Mouse (Mus musculus) liver, adult 2 months (tissue): ENCODE data around the gene Zfp42.

Experiments used
- CTCF ChIP-seq: fragments of 200-500 bp; IDR thresholded peaks from 2 replicates; pipeline ENCODE4 v1.5.1; 2011; ENCODE audit warnings: low read depth, low read length, control low read depth
- POLR2A ChIP-seq: fragments of 200-500 bp; IDR thresholded peaks from 2 replicates; pipeline ENCODE4 v1.6.1; 2011; ENCODE audit warnings: low read length, control low read depth; ENCODE audit not compliant: insufficient read depth; ENCODE audit errors: extremely low read depth

DNA sequence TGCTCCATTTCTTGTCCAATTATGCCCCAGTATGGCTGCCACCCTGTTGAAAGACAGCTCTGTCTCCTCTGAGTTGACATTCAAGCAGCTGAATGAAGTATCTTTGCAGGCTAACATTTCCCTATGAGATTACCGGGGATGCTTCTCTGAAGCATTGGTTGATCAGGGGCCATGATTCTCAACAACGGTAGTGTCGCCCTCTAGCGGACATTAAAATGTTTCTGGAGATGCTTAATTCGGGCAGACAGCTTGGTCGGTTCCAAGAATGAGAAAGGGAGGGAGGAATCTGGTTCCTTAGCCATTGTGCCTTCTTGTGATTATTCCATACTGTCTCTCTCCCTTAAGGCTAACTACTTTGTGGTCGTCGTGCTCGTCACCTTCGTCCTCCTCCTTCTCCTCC is 21.9 kb upstream of the Zfp42 start:
- TF ChIP-seq CTCF (no peak), POLR2A (no peak)
